Mouse (Mus musculus): ENCODE results near the gene Slc38a1.

GRCm38 (mm10) chr15:96576998-96577397 lies 65.7 kb downstream of the Slc38a1 start:
- TF ChIP-seq CTCF (IDR thresholded peaks at IDR 0.05; ENCODE audit: low read depth) = no peak
- TF ChIP-seq EP300 (IDR thresholded peaks at IDR 0.05; ENCODE audit: low read depth) = no peak

Measured in heart, postnatal 0 days (tissue).